Mouse (Mus musculus) stomach, embryonic 15.5 days (tissue): Measurements from ENCODE around the gene Enthd1. TPM values are rescaled to one million over a fixed set of nuclear protein-coding genes. Genes with fewer than 3 reads are reported as not detected.

Experiments
- ATAC-seq: fragments of 200-750 bp; cut with Nextera tagmentation; 2 replicates; pipeline ENCODE4 v1.8.0; 2017; ENCODE audit warnings: low read depth, moderate number of reproducible peaks, moderate TSS enrichment; ENCODE audit not compliant: insufficient read depth, low FRiP score
- H3K27ac ChIP-seq: fragments of 300-500 bp; sonication (generic); 2 replicates; pipeline ENCODE4 v1.5.1; 2015; ENCODE audit warnings: mild to moderate bottlenecking, inconsistent platforms
- H3K27me3 ChIP-seq: fragments of 300-500 bp; sonication (generic); replicated peaks from 2 replicates; pipeline ENCODE4 v1.6.1; 2015; ENCODE audit warnings: inconsistent platforms
- H3K36me3 ChIP-seq: fragments of 300-500 bp; sonication (generic); 2 replicates; pipeline ENCODE4 v1.6.1; 2015; ENCODE audit warnings: inconsistent platforms
- H3K4me1 ChIP-seq: fragments of 300-500 bp; sonication (generic); 2 replicates; pipeline ENCODE4 v1.6.1; 2015; ENCODE audit warnings: inconsistent platforms
- H3K4me2 ChIP-seq: fragments of 300-500 bp; sonication (generic); 2 replicates; pipeline ENCODE4 v1.6.1; 2015; ENCODE audit warnings: mild to moderate bottlenecking, inconsistent platforms
- H3K4me3 ChIP-seq: fragments of 300-500 bp; sonication (generic); replicated peaks from 2 replicates; pipeline ENCODE4 v1.5.1; 2015; ENCODE audit warnings: inconsistent platforms
- H3K9ac ChIP-seq: fragments of 300-500 bp; sonication (generic); 2 replicates; pipeline ENCODE4 v1.6.1; 2015; ENCODE audit warnings: inconsistent platforms
- H3K9me3 ChIP-seq: fragments of 300-500 bp; sonication (generic); 2 replicates; pipeline ENCODE4 v1.6.1; 2016; ENCODE audit warnings: inconsistent platforms
- WGBS: fragments of 180-500 bp; shearing (Covaris S2); methylation state at CpG from one replicate; pipeline ENCODE4 v1.1.7; 2015; 5-methylcytosine and 5-hydroxymethylcytosine counted together
- polyA plus RNA-seq: library from polyadenylated mRNA; unstranded; fragments of >200 nt; fragmentation: Nextera tagmentation; extraction: Ambion mirVana; gene quantifications from 2 replicates; pipeline ENCODE4 v1.2.1, GENCODE M21; 2015

The Enthd1 gene
- polyA plus RNA-seq, 1 experiment from 2014 or later, result not detected

- Histone ChIP-seq H3K27me3 (peaks cover 9% of the 10 kb centered on the region; the same call in 1 of the 2 replicates), H3K36me3 (no peaks in the 10 kb centered on the region), H3K27ac (no peak overlapping the region), H3K4me2 (no peak overlapping the region), H3K4me1 (no peaks in the 10 kb centered on the region), H3K9ac (no peak overlapping the region), H3K4me3 (no peak overlapping the region), H3K9me3 (no peaks in the 10 kb centered on the region)
- 75% methylated on average over 9 of the region's 9 CpGs for WGBS
- no peak for ATAC-seq
Measured at GRCm38 (mm10) chr15:80572811-80573520, 8.0 kb upstream of the Enthd1 start.

- 54% methylated on average over 12 of the region's 12 CpGs for WGBS
- no peak within 1 kb of the TSS for H3K27ac ChIP-seq
- no peaks in the 10 kb centered on the region for H3K4me1 ChIP-seq
- H3K4me2 ChIP-seq, result no peak within 1 kb of the TSS
- H3K36me3 ChIP-seq, result no peaks in the 10 kb centered on the region
- ATAC-seq, result no peak
- H3K9me3 ChIP-seq, result no peaks in the 10 kb centered on the region
- no peak within 1 kb of the TSS for H3K9ac ChIP-seq
- H3K27me3 ChIP-seq, result peaks cover 6% of the 10 kb centered on the region; the same call in 1 of the 2 replicates
- H3K4me3 ChIP-seq, result no peak within 1 kb of the TSS
Measured at GRCm38 (mm10) chr15:80572291-80572690, 7.3 kb upstream of the Enthd1 start, which contains the start of gene Grap2. Grap2 (plus strand) TSS chr15:80572594.

- no peak for ATAC-seq
- H3K27ac ChIP-seq, result no peak overlapping the region
- no peaks in the 10 kb centered on the region for H3K4me1 ChIP-seq
- no peak overlapping the region for H3K9ac ChIP-seq
- no peak overlapping the region for H3K4me3 ChIP-seq
- H3K9me3 ChIP-seq, result no peaks in the 10 kb centered on the region
- no peak overlapping the region for H3K4me2 ChIP-seq
- H3K36me3 ChIP-seq, result no peaks in the 10 kb centered on the region
- WGBS, result 67% methylated on average over 7 of the region's 7 CpGs
- H3K27me3 ChIP-seq, result peaks cover under 1% of the 10 kb centered on the region; the same call in 1 of the 2 replicates
Measured at GRCm38 (mm10) chr15:80571611-80572010, 6.7 kb upstream of the Enthd1 start.

- Histone ChIP-seq H3K4me3 (no peak overlapping the region), H3K27ac (no peak overlapping the region), H3K4me1 (no peaks in the 10 kb centered on the region), H3K36me3 (no peaks in the 10 kb centered on the region), H3K4me2 (no peak overlapping the region), H3K27me3 (no peaks in the 10 kb centered on the region), H3K9ac (no peak overlapping the region), H3K9me3 (no peaks in the 10 kb centered on the region)
- ATAC-seq, result no peak
- 80% methylated on average over 1 of the region's 1 CpGs for WGBS
Measured at GRCm38 (mm10) chr15:80570226-80570625, 5.3 kb upstream of the Enthd1 start.

GRCm38 (mm10) chr15:80569205-80569604, 4.2 kb upstream of the Enthd1 start:
- no peak overlapping the region for H3K27ac ChIP-seq

DNA sequence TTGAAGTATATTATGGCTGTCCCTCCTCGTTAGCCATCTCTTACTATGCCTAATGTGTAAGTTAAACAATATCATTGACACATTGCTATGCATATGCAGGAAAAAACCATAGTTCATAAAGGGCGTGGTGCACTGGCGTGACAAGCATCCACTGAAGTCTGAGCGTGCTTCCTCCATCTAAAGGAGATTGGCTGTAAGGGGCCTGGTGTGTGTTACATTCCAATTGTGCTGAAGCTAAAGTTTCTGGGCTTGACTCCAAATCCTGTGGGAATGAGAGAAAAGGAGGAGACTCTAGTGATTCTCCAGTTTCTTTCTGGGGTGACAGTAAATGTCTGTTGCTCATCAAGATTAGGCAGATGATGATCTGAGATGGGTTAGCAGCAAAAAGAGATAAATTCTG, 2.8 kb upstream of the Enthd1 start:
- WGBS, result 43% methylated on average over 4 of the region's 4 CpGs
- no peak for ATAC-seq
- no peak overlapping the region for H3K9ac ChIP-seq
- no peaks in the 10 kb centered on the region for H3K27me3 ChIP-seq
- no peaks in the 10 kb centered on the region for H3K36me3 ChIP-seq
- no peak overlapping the region for H3K4me2 ChIP-seq
- no peaks in the 10 kb centered on the region for H3K4me1 ChIP-seq
- H3K9me3 ChIP-seq, result no peaks in the 10 kb centered on the region
- H3K27ac ChIP-seq, result no peak overlapping the region
- H3K4me3 ChIP-seq, result no peak overlapping the region

More at GRCm38 (mm10) chr15:80569205-80569604, 4.2 kb upstream of the Enthd1 start:
- 67% methylated on average over 7 of the region's 7 CpGs for WGBS
- no peaks in the 10 kb centered on the region for H3K4me1 ChIP-seq
- no peak overlapping the region for H3K4me2 ChIP-seq
- H3K9me3 ChIP-seq, result no peaks in the 10 kb centered on the region
- no peak overlapping the region for H3K9ac ChIP-seq
- no peaks in the 10 kb centered on the region for H3K27me3 ChIP-seq
- H3K36me3 ChIP-seq, result no peaks in the 10 kb centered on the region
- ATAC-seq, result no peak
- H3K4me3 ChIP-seq, result no peak overlapping the region

- H3K27ac ChIP-seq, result no peak overlapping the region
- no peaks in the 10 kb centered on the region for H3K27me3 ChIP-seq
- ATAC-seq, result no peak
- H3K36me3 ChIP-seq, result no peaks in the 10 kb centered on the region
- no peak overlapping the region for H3K4me2 ChIP-seq
- H3K9me3 ChIP-seq, result no peaks in the 10 kb centered on the region
- no peak overlapping the region for H3K4me3 ChIP-seq
- 76% methylated on average over 3 of the region's 3 CpGs for WGBS
- no peaks in the 10 kb centered on the region for H3K4me1 ChIP-seq
- H3K9ac ChIP-seq, result no peak overlapping the region
Measured at GRCm38 (mm10) chr15:80567139-80567538, 2.2 kb upstream of the Enthd1 start.

DNA sequence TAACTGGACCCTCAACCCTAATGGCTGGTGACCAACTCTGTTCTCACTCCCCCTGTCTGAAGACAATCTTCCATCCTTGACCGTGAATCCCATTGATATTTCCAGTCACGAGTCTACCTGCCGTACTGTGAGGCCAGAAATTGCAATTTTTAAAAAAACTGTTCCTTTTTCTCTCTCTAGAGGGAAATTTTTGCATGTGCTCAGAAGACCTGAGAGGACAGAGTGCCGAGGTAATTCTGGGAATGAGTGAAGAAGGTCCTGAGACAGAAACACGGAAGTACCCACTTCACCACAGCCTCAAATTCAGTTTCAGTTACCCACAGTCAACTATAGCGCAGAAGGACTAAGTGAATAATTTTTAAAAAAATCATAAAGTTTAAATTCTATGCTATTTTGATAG, 1.7 kb upstream of the Enthd1 start:
- Histone ChIP-seq H3K4me3 (no peak overlapping the region), H3K4me2 (no peak overlapping the region), H3K9me3 (no peaks in the 10 kb centered on the region), H3K36me3 (no peaks in the 10 kb centered on the region), H3K27ac (no peak overlapping the region), H3K4me1 (no peaks in the 10 kb centered on the region), H3K9ac (no peak overlapping the region), H3K27me3 (no peaks in the 10 kb centered on the region)
- WGBS, result 92% methylated on average over 6 of the region's 6 CpGs
- ATAC-seq, result no peak

DNA sequence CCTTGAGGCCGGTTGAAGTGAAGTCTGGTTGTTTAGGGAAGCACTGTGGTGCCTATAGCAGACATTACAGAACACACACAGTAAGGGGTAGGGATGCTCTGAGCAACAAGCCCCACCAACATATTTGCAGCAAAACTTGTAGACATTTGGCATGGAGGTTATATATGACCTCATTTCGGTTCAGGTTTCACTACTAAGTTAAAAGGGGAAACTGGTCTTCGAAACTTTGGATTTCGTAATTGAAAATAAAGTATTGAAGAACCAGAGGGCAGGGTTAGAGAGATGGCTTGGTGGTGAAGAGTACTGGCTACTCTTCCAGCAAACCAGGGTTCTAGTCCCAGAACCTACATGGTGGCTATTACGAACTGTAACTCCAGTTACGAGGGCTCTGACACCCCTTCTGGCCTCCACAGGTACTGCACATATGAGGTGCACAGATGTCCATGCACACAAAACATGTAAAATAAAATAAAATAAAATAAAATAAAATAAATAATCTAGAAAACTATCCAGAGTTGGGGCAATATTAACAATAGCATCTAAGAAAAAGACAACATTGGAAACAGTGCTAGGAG, 1.2 kb downstream of the Enthd1 start:
- ATAC-seq, result no peak
- no peak overlapping the region for H3K4me2 ChIP-seq
- no peak overlapping the region for H3K9ac ChIP-seq
- no peak overlapping the region for H3K4me3 ChIP-seq
- H3K27me3 ChIP-seq, result no peaks in the 10 kb centered on the region
- H3K27ac ChIP-seq, result no peak overlapping the region
- 83% methylated on average over 6 of the region's 6 CpGs for WGBS
- no peaks in the 10 kb centered on the region for H3K4me1 ChIP-seq
- H3K9me3 ChIP-seq, result no peaks in the 10 kb centered on the region
- H3K36me3 ChIP-seq, result no peaks in the 10 kb centered on the region

DNA sequence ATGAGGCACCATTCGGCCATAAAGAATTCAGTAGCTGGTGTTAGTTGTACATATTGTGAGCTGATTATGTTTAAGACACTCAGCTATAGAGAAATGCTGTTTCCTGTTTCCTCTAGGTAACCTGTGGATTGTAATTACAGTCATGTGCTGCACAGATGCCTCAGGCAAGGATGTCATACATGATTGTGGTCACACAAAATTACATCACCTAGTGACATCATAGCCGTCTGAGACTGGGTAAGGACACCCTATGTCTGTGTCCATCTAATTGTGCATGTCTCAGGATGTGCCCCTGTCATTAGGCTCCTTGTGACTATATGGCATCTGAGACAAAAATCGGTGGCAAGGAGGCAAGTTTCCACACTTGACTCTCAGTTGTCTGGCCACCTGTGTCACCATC, 2.5 kb downstream of the Enthd1 start:
- Histone ChIP-seq H3K4me1 (no peaks in the 10 kb centered on the region), H3K9ac (no peak overlapping the region), H3K36me3 (no peaks in the 10 kb centered on the region), H3K4me3 (no peak overlapping the region), H3K27ac (no peak overlapping the region), H3K9me3 (no peaks in the 10 kb centered on the region), H3K4me2 (no peak overlapping the region), H3K27me3 (no peaks in the 10 kb centered on the region)
- no peak for ATAC-seq
- 74% methylated on average over 3 of the region's 3 CpGs for WGBS

GRCm38 (mm10) chr15:80560646-80561580, 4.0 kb downstream of the Enthd1 start:
- no peak overlapping the region for H3K4me2 ChIP-seq
- no peak for ATAC-seq
- no peak overlapping the region for H3K27ac ChIP-seq
- H3K9me3 ChIP-seq, result no peaks in the 10 kb centered on the region
- no peaks in the 10 kb centered on the region for H3K4me1 ChIP-seq
- no peaks in the 10 kb centered on the region for H3K36me3 ChIP-seq
- WGBS, result 50% methylated on average over 15 of the region's 15 CpGs
- H3K27me3 ChIP-seq, result no peaks in the 10 kb centered on the region
- H3K4me3 ChIP-seq, result no peak overlapping the region
- H3K9ac ChIP-seq, result no peak overlapping the region

DNA sequence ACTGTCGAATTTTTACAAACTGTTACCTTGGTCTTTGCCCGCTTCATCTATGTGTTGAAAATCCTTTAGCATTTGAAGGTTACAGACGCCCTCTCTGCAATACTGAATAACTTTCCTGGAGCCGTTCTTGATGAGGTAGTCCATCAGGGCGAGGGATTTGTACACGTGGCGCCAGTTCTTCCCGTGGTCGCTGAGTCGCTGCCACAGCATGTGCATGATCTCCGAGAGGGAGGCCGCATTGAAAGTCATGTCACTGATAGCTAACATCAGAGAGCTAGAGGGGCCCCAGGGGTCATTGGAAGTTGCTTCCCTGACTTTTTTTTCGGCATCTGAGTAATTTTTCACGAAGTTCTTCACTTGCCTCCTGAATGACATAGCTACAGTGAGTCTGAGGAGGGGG, 5.0 kb downstream of the Enthd1 start:
- ATAC-seq, result no peak
- H3K4me2 ChIP-seq, result no peak overlapping the region
- no peak overlapping the region for H3K9ac ChIP-seq
- H3K9me3 ChIP-seq, result no peaks in the 10 kb centered on the region
- H3K36me3 ChIP-seq, result no peaks in the 10 kb centered on the region
- H3K4me1 ChIP-seq, result no peaks in the 10 kb centered on the region
- H3K27ac ChIP-seq, result no peak overlapping the region
- H3K4me3 ChIP-seq, result no peak overlapping the region
- WGBS, result 36% methylated on average over 14 of the region's 14 CpGs
- H3K27me3 ChIP-seq, result no peaks in the 10 kb centered on the region
